Mouse (Mus musculus) liver, embryonic 13.5 days (tissue): Measurements from ENCODE around the gene Kdm2b. TPM values are rescaled to one million over a fixed set of nuclear protein-coding genes. Genes with fewer than 3 reads are reported as not detected.

Experiments used
- ATAC-seq: fragments of 200-750 bp; cut with Nextera tagmentation; 2 replicates; pipeline ENCODE4 v1.8.0; 2017; ENCODE audit warnings: low read depth, mild to moderate bottlenecking, moderate number of reproducible peaks, moderate library complexity
- DNase-seq: peaks from one replicate; pipeline ENCODE4 v3.0.0; 2022
- H3K27ac ChIP-seq: fragments of 300-500 bp; sonication (generic); 2 replicates; pipeline ENCODE4 v1.5.1; 2015; ENCODE audit warnings: moderate library complexity, mild to moderate bottlenecking, inconsistent platforms
- H3K27me3 ChIP-seq: fragments of 300-500 bp; sonication (generic); 2 replicates; pipeline ENCODE4 v1.6.1; 2015; ENCODE audit warnings: mild to moderate bottlenecking, inconsistent platforms
- H3K36me3 ChIP-seq: fragments of 300-500 bp; sonication (generic); 2 replicates; pipeline ENCODE4 v1.6.1; 2015; ENCODE audit warnings: mild to moderate bottlenecking, inconsistent platforms
- H3K4me1 ChIP-seq: fragments of 300-500 bp; sonication (generic); replicated peaks from 2 replicates; pipeline ENCODE4 v1.6.1; 2015; ENCODE audit warnings: inconsistent platforms
- H3K4me2 ChIP-seq: fragments of 300-500 bp; sonication (generic); 2 replicates; pipeline ENCODE4 v1.6.1; 2015; ENCODE audit warnings: inconsistent platforms, mild to moderate bottlenecking, moderate library complexity
- H3K4me3 ChIP-seq: fragments of 300-500 bp; sonication (generic); replicated peaks from 2 replicates; pipeline ENCODE4 v1.5.1; 2015; ENCODE audit warnings: mild to moderate bottlenecking, inconsistent platforms
- H3K9ac ChIP-seq: fragments of 300-500 bp; sonication (generic); 2 replicates; pipeline ENCODE4 v1.6.1; 2015; ENCODE audit warnings: mild to moderate bottlenecking, inconsistent platforms
- H3K9me3 ChIP-seq: fragments of 300-500 bp; sonication (generic); replicated peaks from 2 replicates; pipeline ENCODE4 v1.6.1; 2016; ENCODE audit warnings: inconsistent platforms
- WGBS: fragments of 180-500 bp; shearing (Covaris S2); methylation state at CpG from one replicate; pipeline ENCODE4 v1.1.7; 2015; ENCODE audit not compliant: insufficient replicate concordance; 5-methylcytosine and 5-hydroxymethylcytosine counted together
- polyA plus RNA-seq: library from polyadenylated mRNA; unstranded; fragments of >200 nt; fragmentation: Nextera tagmentation; extraction: Ambion mirVana; gene quantifications from 2 replicates; pipeline ENCODE4 v1.2.1, GENCODE M21; 2015

Gene Kdm2b
- polyA plus RNA-seq, 1 experiment from 2014 or later = 21.3 TPM

DNA sequence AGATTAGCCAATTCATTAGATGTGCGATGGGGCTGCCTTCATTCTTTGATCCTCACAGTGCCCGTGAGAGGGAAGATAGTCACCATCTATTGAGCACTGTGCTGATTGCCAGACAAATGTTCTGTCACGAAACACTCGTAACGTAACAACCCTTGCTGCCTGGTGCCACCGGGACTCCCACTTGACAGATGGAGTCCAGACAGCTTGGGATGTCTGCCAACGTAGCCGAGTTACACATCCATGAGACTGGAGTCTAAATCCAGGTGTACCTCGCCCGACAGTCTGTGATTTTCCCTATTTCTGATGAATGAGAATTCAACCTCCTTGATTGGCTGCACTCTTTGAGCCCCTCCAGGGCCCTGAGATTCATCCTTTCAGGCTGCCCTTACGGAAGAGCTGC, 20.2 kb upstream of the Kdm2b start:
- Histone ChIP-seq H3K27ac (no peak overlapping the region), H3K4me2 (no peak overlapping the region), H3K27me3 (peaks cover 8% of the 10 kb centered on the region; the same call in 1 of the 2 replicates), H3K4me1 (peaks cover 14% of the 10 kb centered on the region), H3K9ac (no peak overlapping the region), H3K36me3 (no peaks in the 10 kb centered on the region), H3K4me3 (no peak overlapping the region), H3K9me3 (no peaks in the 10 kb centered on the region)
- ATAC-seq = no peak
- 73% methylated on average over 11 of the region's 11 CpGs for WGBS
- no peak for DNase-seq

DNA sequence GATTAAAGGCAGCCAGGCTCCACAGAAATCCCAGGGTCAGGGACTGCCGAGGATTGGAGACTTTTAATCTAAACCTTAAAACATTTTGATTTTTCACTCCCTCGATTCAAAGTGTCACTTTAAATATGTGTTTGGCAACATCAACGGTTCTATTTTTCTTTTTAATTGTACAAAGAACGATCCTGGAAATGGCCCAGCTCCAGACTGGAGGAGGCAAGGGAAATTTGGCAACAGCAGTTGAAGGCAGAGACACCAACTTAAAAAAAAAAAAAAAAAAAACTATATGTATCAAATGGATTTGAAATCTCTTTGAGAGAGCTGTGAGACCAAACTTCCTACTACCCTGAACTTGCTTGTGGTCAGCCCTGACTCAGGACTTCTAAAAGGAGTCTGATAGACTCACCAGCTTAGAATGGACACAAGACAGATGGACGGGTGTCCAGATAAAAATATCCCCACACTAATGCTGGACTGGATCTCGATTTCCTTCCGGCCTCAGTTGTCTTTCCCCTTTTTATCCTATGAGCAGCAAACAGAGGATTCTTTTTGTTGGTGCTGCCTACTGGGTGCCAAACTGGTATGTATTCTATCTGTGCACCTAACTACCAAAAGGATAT, 19.4 kb upstream of the Kdm2b start:
- DNase-seq (no peak), ATAC-seq (no peak)
- H3K9ac ChIP-seq = no peak overlapping the region
- H3K4me1 ChIP-seq = peaks cover 7% of the 10 kb centered on the region
- H3K27me3 ChIP-seq = peaks cover 8% of the 10 kb centered on the region; the same call in 1 of the 2 replicates
- H3K36me3 ChIP-seq = no peaks in the 10 kb centered on the region
- no peak overlapping the region for H3K4me2 ChIP-seq
- H3K27ac ChIP-seq = no peak overlapping the region
- no peaks in the 10 kb centered on the region for H3K9me3 ChIP-seq
- 54% methylated on average over 7 of the region's 7 CpGs for WGBS
- H3K4me3 ChIP-seq = no peak overlapping the region

DNA sequence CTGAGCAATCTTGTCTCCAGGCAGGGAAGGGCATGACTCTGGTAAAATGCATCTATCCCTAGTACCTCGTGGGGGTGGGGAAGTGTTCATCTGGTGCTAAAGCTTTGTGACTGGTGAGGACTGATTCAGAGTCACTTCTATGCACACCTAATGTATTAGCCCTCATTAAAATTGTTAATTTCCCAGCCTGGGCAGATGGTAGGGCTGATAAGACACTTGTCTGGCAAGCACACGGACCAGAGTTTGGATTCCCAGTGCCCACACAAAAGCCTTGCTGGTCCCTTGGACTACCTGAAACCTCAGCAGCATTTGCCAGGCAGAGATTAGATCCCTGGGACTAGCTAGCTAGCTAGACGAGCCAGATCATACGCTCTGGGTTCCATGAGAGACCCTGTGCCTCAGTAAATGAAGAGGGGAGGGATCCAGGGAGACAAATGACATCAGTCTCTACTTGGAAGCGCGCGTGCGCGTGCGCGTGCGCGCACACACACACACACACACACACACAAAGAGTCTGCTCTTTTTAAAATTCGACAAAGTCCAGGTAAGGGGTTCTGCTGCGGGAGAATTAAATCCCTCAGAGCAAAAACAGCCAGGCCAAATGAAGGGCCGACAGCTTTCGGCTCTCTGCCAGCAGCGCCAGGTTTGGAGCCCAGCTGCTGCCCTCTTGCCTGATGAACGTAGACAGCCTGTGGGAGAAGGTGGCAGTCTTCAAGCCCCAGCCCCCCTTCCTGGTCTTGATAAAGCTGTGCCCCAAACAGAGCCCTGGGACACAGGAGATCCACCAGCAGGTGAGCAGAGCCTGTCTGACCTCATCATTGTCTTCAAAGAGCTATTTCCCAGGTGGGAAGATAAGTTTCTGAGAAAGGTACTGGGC, 16.3 kb upstream of the Kdm2b start:
- H3K9ac ChIP-seq = no peak overlapping the region
- no peaks in the 10 kb centered on the region for H3K36me3 ChIP-seq
- H3K9me3 ChIP-seq = no peaks in the 10 kb centered on the region
- peaks cover 15% of the 10 kb centered on the region; the same call in 1 of the 2 replicates for H3K27me3 ChIP-seq
- H3K4me3 ChIP-seq = no peak overlapping the region
- H3K27ac ChIP-seq = no peak overlapping the region
- ATAC-seq (no peak), DNase-seq (no peak)
- H3K4me1 ChIP-seq = peaks cover 6% of the 10 kb centered on the region; the same call in 1 of the 2 replicates
- no peak overlapping the region for H3K4me2 ChIP-seq
- WGBS = 64% methylated on average over 19 of the region's 19 CpGs

DNA sequence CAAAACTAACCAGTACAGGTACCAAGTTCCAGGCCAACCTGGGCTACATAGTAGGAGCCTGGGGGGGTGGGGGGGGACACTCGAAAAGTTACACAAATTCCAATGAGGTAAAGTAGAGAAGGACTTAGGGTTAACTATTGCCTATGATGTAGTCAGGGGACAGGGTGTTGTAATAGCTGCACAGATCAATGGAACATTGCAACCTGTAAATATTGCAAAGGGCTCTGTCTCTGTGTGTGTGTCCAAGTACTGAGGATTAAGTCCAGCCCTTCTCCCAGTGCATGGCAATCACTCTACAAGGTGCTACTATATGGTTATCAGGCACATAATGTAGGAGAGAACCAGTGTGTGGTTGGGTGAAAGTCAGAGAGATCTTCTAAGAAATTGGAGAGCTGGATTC, 11.3 kb upstream of the Kdm2b start:
- Histone ChIP-seq H3K36me3 (no peaks in the 10 kb centered on the region), H3K9ac (no peak overlapping the region), H3K9me3 (no peaks in the 10 kb centered on the region), H3K4me1 (peaks cover 10% of the 10 kb centered on the region; the same call in 1 of the 2 replicates), H3K27me3 (peaks cover 11% of the 10 kb centered on the region; the same call in 1 of the 2 replicates), H3K27ac (peak overlapping the region; percentile 71), H3K4me2 (no peak overlapping the region), H3K4me3 (no peak overlapping the region)
- ATAC-seq (peak; percentile 81), DNase-seq (no peak)
- 34% methylated on average over 1 of the region's 1 CpGs for WGBS

DNA sequence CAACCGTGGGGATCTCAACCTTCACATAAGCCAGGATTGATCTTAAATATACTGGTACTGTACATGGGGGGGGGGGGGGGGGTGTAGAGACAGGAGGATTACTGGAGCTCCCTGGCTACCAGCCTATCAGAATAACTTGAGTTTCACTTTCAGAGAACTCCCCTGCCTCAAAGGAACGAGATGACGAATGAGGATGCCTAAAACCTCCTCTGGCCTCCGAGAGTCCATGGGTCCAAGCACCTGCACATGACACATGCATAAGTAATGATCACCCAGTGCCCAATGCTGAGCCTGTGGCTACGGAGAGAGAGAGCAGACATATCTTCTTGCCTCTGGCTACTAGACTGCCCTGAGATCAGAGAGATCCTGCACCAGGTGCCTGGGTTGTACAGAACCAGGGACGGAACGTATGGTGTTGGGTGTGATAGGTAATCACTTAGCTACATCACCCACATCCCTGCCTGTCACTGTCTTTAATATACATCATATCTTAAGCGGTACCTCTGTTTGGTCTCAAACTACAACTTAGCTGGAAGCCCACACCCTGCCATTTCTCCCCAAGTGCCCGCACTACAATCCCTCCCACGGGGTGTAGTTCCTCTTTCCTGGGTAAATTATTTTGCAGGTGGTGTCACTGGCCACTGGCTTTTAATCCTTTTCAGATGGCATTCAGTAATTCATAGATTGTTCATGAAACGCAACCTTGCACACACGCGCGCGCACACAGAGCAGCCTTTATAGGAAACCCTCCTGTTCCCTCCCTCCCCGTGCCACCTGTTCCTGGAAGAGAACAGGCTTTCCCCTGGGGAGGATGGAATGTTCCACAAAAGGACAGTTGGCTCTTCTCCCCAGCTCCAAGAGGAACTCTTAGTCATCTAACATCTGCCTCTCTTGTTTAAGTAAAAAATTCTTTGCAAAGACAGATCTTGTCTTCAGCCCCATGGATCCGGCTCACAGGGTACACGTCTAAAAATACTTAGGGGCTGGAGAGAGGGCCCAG, 7.9 kb upstream of the Kdm2b start:
- ATAC-seq (no peak), DNase-seq (no peak)
- no peaks in the 10 kb centered on the region for H3K36me3 ChIP-seq
- WGBS = 66% methylated on average over 18 of the region's 18 CpGs
- H3K4me3 ChIP-seq = no peak overlapping the region
- peaks cover 19% of the 10 kb centered on the region for H3K4me1 ChIP-seq
- no peak overlapping the region for H3K9ac ChIP-seq
- 0 out of 2 replicates have a peak, but pooled peaks cover 9% of the 10 kb centered on the region for H3K27me3 ChIP-seq
- H3K27ac ChIP-seq = no peak overlapping the region; the same call in 1 of the 2 replicates
- H3K9me3 ChIP-seq = no peaks in the 10 kb centered on the region
- no peak overlapping the region for H3K4me2 ChIP-seq

DNA sequence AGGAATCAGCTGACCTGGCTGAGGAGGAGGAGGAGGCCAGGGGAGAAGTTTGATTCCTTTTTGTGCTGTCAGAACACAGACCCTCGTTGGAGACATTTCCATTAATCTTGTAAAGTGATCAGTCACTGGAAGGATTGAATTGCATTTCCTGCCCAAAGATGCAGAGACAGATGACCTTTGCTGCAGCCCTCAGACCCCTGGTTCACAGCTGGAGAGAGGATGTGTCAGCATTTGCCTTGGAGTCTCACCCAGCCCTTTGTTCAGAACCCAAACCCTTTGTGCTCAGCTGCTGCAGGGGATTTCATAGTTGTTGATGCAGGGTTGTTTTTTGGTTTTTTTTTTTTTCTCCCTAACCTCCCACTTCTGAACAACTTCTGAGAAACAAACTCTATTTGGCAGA, 5.3 kb upstream of the Kdm2b start:
- 0 out of 2 replicates have a peak, but pooled peaks cover 4% of the 10 kb centered on the region for H3K27me3 ChIP-seq
- H3K36me3 ChIP-seq = no peaks in the 10 kb centered on the region
- H3K9ac ChIP-seq = no peak overlapping the region
- no peak for DNase-seq
- H3K9me3 ChIP-seq = no peaks in the 10 kb centered on the region
- H3K4me2 ChIP-seq = no peak overlapping the region
- no peak overlapping the region for H3K4me3 ChIP-seq
- peaks cover 33% of the 10 kb centered on the region for H3K4me1 ChIP-seq
- WGBS = 0% methylated on average over 1 of the region's 1 CpGs
- no peak for ATAC-seq
- no peak overlapping the region for H3K27ac ChIP-seq

DNA sequence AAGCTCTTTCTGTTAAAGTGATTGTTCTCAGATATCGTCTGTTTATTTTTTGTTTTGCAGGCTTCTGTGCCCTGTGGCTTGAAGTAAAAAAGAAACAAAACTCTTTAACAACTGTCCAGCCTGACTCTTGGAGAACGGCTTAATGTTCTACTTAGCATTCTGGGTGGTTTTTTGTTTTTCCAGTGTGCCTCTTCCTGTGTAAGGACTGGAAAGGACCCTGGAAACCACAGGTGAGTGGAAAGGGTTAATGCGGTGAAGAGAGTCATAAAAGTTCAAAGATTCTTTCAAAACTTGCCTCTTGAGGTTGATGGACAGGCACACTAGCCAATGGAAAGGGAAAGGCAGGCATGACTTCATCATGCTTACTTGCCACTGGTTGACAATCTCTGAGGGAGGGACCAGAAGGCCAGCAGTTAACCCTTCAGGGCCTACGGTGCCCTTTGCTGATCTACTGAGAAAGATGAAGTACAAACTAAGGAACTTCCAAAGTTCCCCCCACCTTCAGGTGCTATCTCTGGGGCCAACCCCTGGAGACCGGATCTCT, 4.8 kb upstream of the Kdm2b start:
- Histone ChIP-seq H3K36me3 (no peaks in the 10 kb centered on the region), H3K4me2 (peak overlapping the region; percentile 49), H3K9ac (peak overlapping the region; percentile 22; the same call in 1 of the 2 replicates), H3K4me3 (peak overlapping the region; percentile 32), H3K27me3 (0 out of 2 replicates have a peak, but pooled peaks cover 4% of the 10 kb centered on the region), H3K27ac (no peak overlapping the region), H3K9me3 (no peaks in the 10 kb centered on the region), H3K4me1 (peaks cover 38% of the 10 kb centered on the region)
- DNase-seq (peak; percentile 79), ATAC-seq (peak; percentile 83)
- 9% methylated on average over 5 of the region's 5 CpGs for WGBS

DNA sequence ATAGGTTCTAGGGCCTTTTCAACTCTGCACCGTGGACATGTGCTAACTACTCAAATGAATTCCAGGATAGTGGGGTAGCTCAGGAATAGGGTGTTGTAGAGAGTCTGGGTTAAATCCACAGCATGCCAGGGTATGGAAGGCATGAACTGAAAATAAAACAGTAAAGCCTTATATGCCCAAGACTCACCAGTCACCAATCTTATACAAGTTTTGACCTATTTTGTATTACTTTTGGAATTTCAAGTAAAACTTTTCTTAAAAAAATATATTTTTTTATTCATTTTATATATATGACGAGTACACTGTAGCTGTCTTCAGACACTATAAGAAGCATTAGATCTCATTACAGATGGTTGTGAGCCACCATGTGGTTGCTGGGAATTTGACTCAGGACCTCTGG, 4.2 kb upstream of the Kdm2b start:
- ATAC-seq (no peak), DNase-seq (no peak)
- H3K9ac ChIP-seq = peak overlapping the region; percentile 22; the same call in 1 of the 2 replicates
- H3K36me3 ChIP-seq = no peaks in the 10 kb centered on the region
- H3K27ac ChIP-seq = no peak overlapping the region
- H3K4me2 ChIP-seq = peak overlapping the region; percentile 49
- peaks cover 42% of the 10 kb centered on the region for H3K4me1 ChIP-seq
- 53% methylated on average over 2 of the region's 2 CpGs for WGBS
- H3K9me3 ChIP-seq = no peaks in the 10 kb centered on the region
- H3K4me3 ChIP-seq = peak overlapping the region; percentile 32; the same call in 1 of the 2 replicates
- peaks cover 8% of the 10 kb centered on the region; the same call in 1 of the 2 replicates for H3K27me3 ChIP-seq

DNA sequence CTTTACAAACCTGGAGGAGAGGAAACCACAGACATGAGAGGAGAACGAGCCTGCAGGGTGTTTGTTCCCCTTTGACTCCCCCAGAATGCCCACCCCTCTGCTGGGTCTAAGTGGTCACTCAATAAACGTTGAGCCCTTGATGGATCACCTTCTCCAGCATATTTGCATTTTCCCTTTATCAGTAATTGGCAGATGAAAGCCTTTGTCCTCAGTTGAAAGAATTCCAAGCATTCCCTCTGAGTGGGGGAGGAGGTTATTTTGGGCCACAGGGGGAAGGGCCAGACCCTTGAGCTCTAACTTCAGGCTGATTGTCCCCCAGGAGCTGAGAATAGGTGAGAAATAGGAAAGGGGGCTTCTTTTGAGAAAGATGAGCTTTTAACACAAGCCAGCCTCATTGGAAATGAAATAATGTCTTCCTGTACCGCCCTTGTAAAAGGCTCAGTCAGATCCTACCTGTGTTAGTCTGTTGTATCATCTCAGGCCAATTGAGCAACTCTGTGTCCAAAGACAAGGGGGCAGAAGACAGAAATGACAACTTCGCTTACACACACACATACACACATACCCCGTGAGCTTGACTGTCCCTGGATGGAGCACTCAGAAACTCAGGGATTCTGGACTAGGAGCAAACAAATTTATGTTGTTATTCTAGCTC, 1.9 kb upstream of the Kdm2b start:
- H3K4me3 ChIP-seq = no peak overlapping the region
- H3K4me1 ChIP-seq = peaks cover 58% of the 10 kb centered on the region
- H3K36me3 ChIP-seq = no peaks in the 10 kb centered on the region
- H3K27me3 ChIP-seq = peaks cover 28% of the 10 kb centered on the region
- no peak overlapping the region for H3K27ac ChIP-seq
- no peak for DNase-seq
- peak overlapping the region; percentile 93; the same call in 1 of the 2 replicates for H3K4me2 ChIP-seq
- H3K9ac ChIP-seq = no peak overlapping the region
- no peaks in the 10 kb centered on the region for H3K9me3 ChIP-seq
- ATAC-seq = no peak
- WGBS = 45% methylated on average over 5 of the region's 5 CpGs
